Mouse (Mus musculus) c-Kit-negative CD71-positive TER-119-positive erythroid progenitor cells, embryonic 14.5 days (primary cell): ENCODE measurements around the gene Gm9745.
A peak's percentile ranks its signal among the peaks of the same experiment; 100 is the strongest.
"Not testable (repeated sequence)": the region's sequence is repeated elsewhere in the genome, so short reads cannot be mapped to it uniquely, and the experiment has no call there.

Experiments used
- DNase-seq: peaks from one replicate; pipeline ENCODE4 v3.0.0-alpha.2; 2013; ENCODE audit warnings: low read depth, low spot score

Gene Gm9745

DNA sequence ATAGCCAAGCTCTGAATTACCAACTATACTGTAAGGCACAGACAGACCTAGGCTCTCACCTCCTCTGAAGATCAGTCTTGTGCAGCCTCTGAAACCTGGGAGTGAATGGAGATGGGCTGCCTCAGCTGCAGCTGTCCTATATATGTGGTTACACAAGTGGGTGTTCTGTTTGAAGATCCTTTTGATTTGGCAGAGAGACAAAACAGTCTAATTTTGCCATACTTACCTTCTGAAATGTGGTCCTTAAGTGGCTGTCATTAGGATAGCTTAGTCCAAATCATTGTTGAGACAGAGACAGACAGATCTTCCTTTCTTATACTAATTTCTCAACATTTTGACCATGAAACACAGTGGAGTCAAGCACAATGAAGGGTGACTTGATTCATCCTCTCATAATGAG, at the start of gene Gm9745:
Gene Gm9745 (minus strand): TSS at position 101 of the 400 bp plus-strand sequence.
- DNase-seq, result not testable (repeated sequence)

GRCm38 (mm10) chr13:8997221-8997620, 49.2 kb upstream of the Gm9745 start:
- not testable (repeated sequence) for DNase-seq

- DNase-seq, result peak; percentile 94
Measured at GRCm38 (mm10) chr13:8995990-8996786, 48.2 kb upstream of the Gm9745 start, which contains the start of gene Gtpbp4. Gtpbp4 (minus strand) TSS chr13:8996083.

DNA sequence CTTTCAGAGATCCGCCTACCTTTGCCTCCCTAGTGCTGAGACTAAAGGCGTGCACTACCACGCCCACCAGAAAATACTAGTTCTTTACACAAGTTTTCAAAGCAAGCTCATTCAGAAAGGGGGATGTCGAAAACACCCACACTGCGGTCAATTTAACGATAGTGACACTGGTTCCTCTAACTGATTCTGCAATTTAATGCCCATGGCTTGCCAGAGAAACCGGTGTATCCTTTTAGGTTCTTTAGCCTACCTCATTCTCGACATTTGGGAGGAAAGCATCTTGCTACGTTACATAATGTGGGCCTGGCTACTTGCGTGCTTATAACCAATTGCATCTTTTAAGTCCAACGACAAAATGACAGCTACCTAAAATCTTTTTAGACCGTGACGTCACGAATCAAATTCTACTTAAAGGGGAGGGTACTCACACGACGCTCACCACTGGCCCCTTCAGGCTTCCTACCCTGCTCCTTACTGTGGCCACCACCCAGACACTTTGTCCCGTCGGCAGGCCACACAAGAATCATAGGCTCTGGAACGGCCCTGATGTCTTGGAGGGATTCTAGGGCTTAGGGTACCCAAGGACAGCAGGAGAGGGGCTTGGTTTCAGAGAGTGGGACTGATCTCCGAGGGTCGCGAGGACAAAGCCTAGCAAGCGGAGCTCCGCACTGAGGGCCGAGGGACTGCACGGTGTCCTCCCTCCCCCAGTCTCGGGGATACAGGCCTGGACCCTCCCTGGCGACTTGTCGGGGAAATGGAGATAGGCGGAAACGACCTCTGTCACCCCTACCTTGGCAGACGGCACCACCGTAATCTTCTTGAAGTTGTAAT, 47.3 kb upstream of the Gm9745 start:
- DNase-seq, result no peak

GRCm38 (mm10) chr13:8992231-8992630, 44.2 kb upstream of the Gm9745 start:
- no peak for DNase-seq

- DNase-seq, result no peak
Measured at GRCm38 (mm10) chr13:8972972-8973371, 24.9 kb upstream of the Gm9745 start.

- no peak for DNase-seq
Measured at GRCm38 (mm10) chr13:8972369-8972768, 24.3 kb upstream of the Gm9745 start.

- no peak for DNase-seq
Measured at GRCm38 (mm10) chr13:8967742-8968141, 19.7 kb upstream of the Gm9745 start.

GRCm38 (mm10) chr13:8965224-8965623, 17.2 kb upstream of the Gm9745 start:
- DNase-seq, result no peak

DNA sequence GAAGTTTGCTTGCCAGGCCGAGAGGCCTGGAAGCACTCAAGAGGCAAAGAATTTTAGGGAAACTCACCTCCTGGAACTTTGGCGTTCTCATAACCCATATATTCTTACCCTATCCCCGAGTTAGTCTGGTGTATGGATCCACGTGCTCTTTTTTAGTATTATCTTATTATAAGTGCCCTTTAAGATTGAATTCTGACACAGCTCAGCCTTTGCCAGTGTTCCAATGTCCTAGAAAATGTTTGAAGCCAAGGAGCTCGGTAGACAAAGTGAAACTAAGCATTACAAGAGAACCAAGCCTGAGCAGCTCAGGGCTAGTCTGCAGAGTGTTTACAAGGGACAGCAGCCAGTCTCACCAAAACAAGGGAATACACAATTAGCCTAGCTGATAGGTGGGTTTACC, 14.2 kb upstream of the Gm9745 start:
- not testable (repeated sequence) for DNase-seq

- DNase-seq, result not testable (repeated sequence)
Measured at GRCm38 (mm10) chr13:8961128-8961888, 13.3 kb upstream of the Gm9745 start.

DNA sequence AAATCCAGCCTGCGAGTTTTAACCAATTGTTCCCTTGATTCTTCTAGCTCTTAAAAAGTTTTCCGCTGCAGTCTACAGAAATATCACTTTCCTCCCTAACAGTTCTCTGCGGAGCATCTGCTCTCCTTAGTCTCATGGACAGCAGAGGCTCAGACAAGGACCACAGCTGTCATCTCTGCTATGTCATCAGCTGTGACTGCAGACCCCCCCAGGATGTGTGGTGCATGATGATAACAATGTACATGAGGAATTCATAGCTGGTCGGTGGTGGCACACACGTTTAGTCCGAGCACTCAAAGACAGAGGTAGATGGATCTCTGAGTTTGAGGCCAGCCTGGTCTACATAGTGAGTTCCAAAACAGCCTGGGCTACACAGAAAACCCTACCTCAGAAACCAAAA, 11.5 kb upstream of the Gm9745 start:
- DNase-seq, result not testable (repeated sequence)

GRCm38 (mm10) chr13:8959058-8959457, 11.0 kb upstream of the Gm9745 start:
- DNase-seq, result not testable (repeated sequence)

- not testable (repeated sequence) for DNase-seq
Measured at GRCm38 (mm10) chr13:8956873-8957272, 8.8 kb upstream of the Gm9745 start.

- not testable (repeated sequence) for DNase-seq
Measured at GRCm38 (mm10) chr13:8955127-8955526, 7.1 kb upstream of the Gm9745 start.

DNA sequence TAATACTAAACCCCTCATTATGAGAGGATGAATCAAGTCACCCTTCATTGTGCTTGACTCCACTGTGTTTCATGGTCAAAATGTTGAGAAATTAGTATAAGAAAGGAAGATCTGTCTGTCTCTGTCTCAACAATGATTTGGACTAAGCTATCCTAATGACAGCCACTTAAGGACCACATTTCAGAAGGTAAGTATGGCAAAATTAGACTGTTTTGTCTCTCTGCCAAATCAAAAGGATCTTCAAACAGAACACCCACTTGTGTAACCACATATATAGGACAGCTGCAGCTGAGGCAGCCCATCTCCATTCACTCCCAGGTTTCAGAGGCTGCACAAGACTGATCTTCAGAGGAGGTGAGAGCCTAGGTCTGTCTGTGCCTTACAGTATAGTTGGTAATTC, 4.5 kb upstream of the Gm9745 start, which contains the start of gene Idi2:
Gene Idi2 (plus strand): TSS at position 301 of the 400 bp plus-strand sequence.
- not testable (repeated sequence) for DNase-seq

- DNase-seq, result not testable (repeated sequence)
Measured at GRCm38 (mm10) chr13:8943828-8944227, 4.2 kb downstream of the Gm9745 start.

DNA sequence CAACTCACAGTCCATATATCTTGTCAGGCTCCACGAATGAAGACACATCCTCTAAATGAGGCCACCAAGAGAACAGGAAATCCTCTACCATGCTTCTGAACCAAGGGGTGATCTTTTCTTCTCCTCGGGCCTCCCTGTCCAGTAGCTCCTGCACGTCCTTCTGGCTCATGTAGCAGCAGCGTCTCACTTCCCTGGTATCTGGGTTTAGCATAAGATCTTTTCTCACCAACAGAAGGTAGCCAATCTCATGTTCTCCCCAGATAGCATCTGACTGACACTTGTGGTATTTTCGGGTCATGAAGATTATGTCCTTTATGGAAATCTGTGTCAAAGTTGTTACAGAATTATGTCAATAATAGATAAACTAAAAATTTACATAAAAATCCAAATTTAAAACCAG, 6.3 kb downstream of the Gm9745 start:
- not testable (repeated sequence) for DNase-seq

- not testable (repeated sequence) for DNase-seq
Measured at GRCm38 (mm10) chr13:8941110-8941509, 6.9 kb downstream of the Gm9745 start.

- not testable (repeated sequence) for DNase-seq
Measured at GRCm38 (mm10) chr13:8937611-8938140, 10.4 kb downstream of the Gm9745 start.

GRCm38 (mm10) chr13:8933499-8933898, 14.5 kb downstream of the Gm9745 start:
- DNase-seq, result no peak
